Comparison of ENCODE assay signal across 27 mouse cellular contexts in genomic region chr17:26490072-26490471, GRCm38 (mm10).
DNase-seq lines count a peak whose midpoint lies in the region; ATAC-seq and TF ChIP-seq lines count a peak whose summit lies in the region.
"Had no signal": no experiment of that assay in that cellular context is flagged by ENCODE, and none has a peak within 500 bp of the region (broad histone marks: within the 10 kb centered on the region; RNA-seq: fewer than 3 reads in every experiment).

No protein-coding gene starts in this region.

- no peak overlapping the region for H3K4me2 ChIP-seq in heart, postnatal 0 days (ENCODE audit: low read depth, low read length)
- H3K4me2 ChIP-seq: embryonic facial prominence, embryonic 12.5 days; forebrain, embryonic 15.5 days; limb, embryonic 15.5 days; liver, embryonic 13.5 days; midbrain, embryonic 13.5 days had no signal

- no peak for TF ChIP-seq POLR2A in kidney, adult 2 months (IDR thresholded peaks at IDR 0.05; ENCODE audit: low read depth, low read length)

- 86% methylated on average over 10 of the region's 10 CpGs for WGBS in heart, embryonic 10.5 days
- WGBS in kidney, adult 2 months = 96% methylated on average over 10 of the region's 10 CpGs
- WGBS in heart, postnatal 0 days = 86% methylated on average over 10 of the region's 10 CpGs

- peaks cover 11% of the 10 kb centered on the region for H3K9me3 ChIP-seq in heart, embryonic 10.5 days
- peaks cover 17% of the 10 kb centered on the region for H3K9me3 ChIP-seq in heart, postnatal 0 days (replicated peaks; ENCODE audit: control insufficient read depth, low read length)
- H3K9me3 ChIP-seq: forebrain, embryonic 15.5 days; limb, embryonic 15.5 days had no signal

- H3K27me3 ChIP-seq in heart, embryonic 10.5 days (ENCODE audit: insufficient read depth, poor library complexity, severe bottlenecking) = no peaks in the 10 kb centered on the region
- H3K27me3 ChIP-seq in kidney, adult 2 months (replicated peaks; ENCODE audit: control insufficient read depth, insufficient read depth, low read length) = no peaks in the 10 kb centered on the region
- no peaks in the 10 kb centered on the region for H3K27me3 ChIP-seq in heart, postnatal 0 days (ENCODE audit: control insufficient read depth, insufficient read depth, low read length)
- H3K27me3 ChIP-seq: embryonic facial prominence, embryonic 12.5 days; forebrain, embryonic 15.5 days; limb, embryonic 15.5 days; midbrain, embryonic 13.5 days had no signal

- no peak overlapping the region for H3K4me3 ChIP-seq in heart, embryonic 10.5 days
- no peak overlapping the region for H3K4me3 ChIP-seq in kidney, adult 2 months (ENCODE audit: insufficient read depth, low read depth, low read length)
- H3K4me3 ChIP-seq in brown adipose tissue, adult 24 weeks (ENCODE audit: insufficient read depth, low read depth, low read length) = no peak overlapping the region
- H3K4me3 ChIP-seq in heart, postnatal 0 days (ENCODE audit: low read depth, low read length) = no peak overlapping the region
- H3K4me3 ChIP-seq: embryonic facial prominence, embryonic 12.5 days; forebrain, embryonic 10.5 days; forebrain, embryonic 15.5 days; limb, embryonic 10.5 days; limb, embryonic 15.5 days; liver, embryonic 13.5 days; midbrain, embryonic 13.5 days had no signal

- DNase-seq in heart, embryonic 10.5 days (ENCODE audit: low spot score) = no peak
- DNase-seq in heart, postnatal 14 days = no peak
- DNase-seq in kidney, adult 2 months = no peak
- DNase-seq in kidney, adult 11 months = no peak
- no peak for DNase-seq in heart, postnatal 0 days (ENCODE audit: low spot score)
- DNase-seq in urinary bladder, adult 18-20 months (ENCODE audit: low spot score in 2 of 2) = no peak
- no peak for DNase-seq in adrenal gland, postnatal 10 days
- DNase-seq: adrenal gland, adult 8-10 months; cerebellum, adult 11 months; cerebellum, adult 9-10 months; cerebellum, postnatal 36 days; kidney, adult 8-10 months; kidney, postnatal 4 days; liver, embryonic 13.5 days; lung, adult 18-20 months; lung, postnatal 4 days; thymus, postnatal 4 days had no signal

- peaks cover 39% of the 10 kb centered on the region for H3K4me1 ChIP-seq in heart, embryonic 10.5 days
- H3K4me1 ChIP-seq in kidney, adult 2 months (ENCODE audit: control insufficient read depth, insufficient read depth, low read length) = peaks cover 15% of the 10 kb centered on the region
- peaks cover 28% of the 10 kb centered on the region for H3K4me1 ChIP-seq in brown adipose tissue, adult 24 weeks (ENCODE audit: control insufficient read depth, insufficient read depth, insufficient read length, low read length)
- H3K4me1 ChIP-seq in heart, postnatal 0 days (ENCODE audit: control insufficient read depth, insufficient read depth) = peaks cover 38% of the 10 kb centered on the region
- H3K4me1 ChIP-seq: embryonic facial prominence, embryonic 12.5 days; forebrain, embryonic 10.5 days; forebrain, embryonic 15.5 days; limb, embryonic 10.5 days; liver, embryonic 13.5 days; midbrain, embryonic 13.5 days had no signal

- peak overlapping the region; percentile 79 for H3K27ac ChIP-seq in heart, embryonic 10.5 days
- peak overlapping the region; percentile 51; the same call in 1 of the 2 replicates for H3K27ac ChIP-seq in kidney, adult 2 months (ENCODE audit: insufficient read depth, low read depth, low read length)
- peak overlapping the region; percentile 14; the same call in 1 of the 2 replicates for H3K27ac ChIP-seq in brown adipose tissue, adult 24 weeks (replicated peaks; ENCODE audit: low read depth, low read length)
- peak overlapping the region; percentile 92 for H3K27ac ChIP-seq in heart, postnatal 0 days (ENCODE audit: low read depth)
- H3K27ac ChIP-seq: embryonic facial prominence, embryonic 12.5 days; forebrain, embryonic 10.5 days; forebrain, embryonic 15.5 days; kidney, postnatal 0 days; limb, embryonic 10.5 days; liver, embryonic 13.5 days; midbrain, embryonic 13.5 days had no signal

- no peak for ATAC-seq in heart, postnatal 0 days (ENCODE audit: insufficient read depth, low read depth)
- ATAC-seq: forebrain, embryonic 15.5 days; hindbrain, embryonic 16.5 days; lung, postnatal 0 days; midbrain, embryonic 13.5 days had no signal

- no peak for TF ChIP-seq EP300 in heart, postnatal 0 days (IDR thresholded peaks at IDR 0.05; ENCODE audit: low read depth)

- TF ChIP-seq CTCF in kidney, adult 2 months (conservative IDR thresholded peaks at IDR 0.05; ENCODE audit: insufficient read depth, insufficient read length, low read depth, low read length) = no peak
- no peak for TF ChIP-seq CTCF in heart, postnatal 0 days (IDR thresholded peaks at IDR 0.05; ENCODE audit: low read depth)

- H3K9ac ChIP-seq in heart, postnatal 0 days (replicated peaks; ENCODE audit: low read depth, low read length) = no peak overlapping the region
- H3K9ac ChIP-seq: embryonic facial prominence, embryonic 12.5 days; forebrain, embryonic 15.5 days; limb, embryonic 15.5 days; liver, embryonic 13.5 days; midbrain, embryonic 13.5 days had no signal

- intact Hi-C loops in heart, postnatal 14 days (cut with DNase I) = loop anchor here (2.0 kb wide), 1 partner anchor 17 kb away; no protein-coding TSS in a partner anchor

- peaks cover 12% of the 10 kb centered on the region; the same call in 1 of the 2 replicates for H3K36me3 ChIP-seq in heart, embryonic 10.5 days
- no peaks in the 10 kb centered on the region for H3K36me3 ChIP-seq in kidney, adult 2 months (ENCODE audit: control insufficient read depth, insufficient read depth, low read length)
- H3K36me3 ChIP-seq in heart, postnatal 0 days (replicated peaks; ENCODE audit: control insufficient read depth, insufficient read depth, low read length) = no peaks in the 10 kb centered on the region
- H3K36me3 ChIP-seq: embryonic facial prominence, embryonic 12.5 days; forebrain, embryonic 10.5 days; forebrain, embryonic 15.5 days; limb, embryonic 10.5 days; limb, embryonic 15.5 days; liver, embryonic 13.5 days; midbrain, embryonic 13.5 days had no signal

Comparison
In these comparisons a context has a peak if more than half of its experiments do, and no peak if none do; other contexts are left out.
1. H3K27ac ChIP-seq: peak in every context shown above with its lines; median percentile 92 in heart, postnatal 0 days; 79 in heart, embryonic 10.5 days; 51 in kidney, adult 2 months; 14 in brown adipose tissue, adult 24 weeks.